Mouse (Mus musculus) heart, embryonic 12.5 days (tissue): ENCODE measurements at regions not wholly inside any gene's neighbourhood (a gene's known extent, or its start where the extent isn't known, plus 50 kb on each side); places are given as distances from the start of the nearest gene placed in this dataset.
A peak's percentile ranks its signal among the peaks of the same experiment; 100 is the strongest.

Source experiments
- ATAC-seq: fragments of 200-750 bp; cut with Nextera tagmentation; 2 replicates; pipeline ENCODE4 v1.8.0; 2017; ENCODE audit warnings: moderate TSS enrichment, moderate library complexity; ENCODE audit not compliant: insufficient number of reproducible peaks, low FRiP score
- H3K27ac ChIP-seq: fragments of 300-500 bp; sonication (generic); 2 replicates; pipeline ENCODE4 v1.5.1; 2016; ENCODE audit warnings: mild to moderate bottlenecking, moderate library complexity; ENCODE audit not compliant: poor library complexity, severe bottlenecking
- H3K27me3 ChIP-seq: fragments of 300-500 bp; sonication (generic); replicated peaks from 2 replicates; pipeline ENCODE4 v1.6.1; 2016; ENCODE audit warnings: mild to moderate bottlenecking, moderate library complexity
- H3K36me3 ChIP-seq: fragments of 300-500 bp; sonication (generic); 2 replicates; pipeline ENCODE4 v1.6.1; 2016; ENCODE audit warnings: mild to moderate bottlenecking, moderate library complexity
- H3K4me1 ChIP-seq: fragments of 300-500 bp; sonication (generic); replicated peaks from 2 replicates; pipeline ENCODE4 v1.6.1; 2016; ENCODE audit warnings: mild to moderate bottlenecking
- H3K4me2 ChIP-seq: fragments of 300-500 bp; sonication (generic); 2 replicates; pipeline ENCODE4 v1.6.1; 2016; ENCODE audit warnings: mild to moderate bottlenecking, moderate library complexity
- H3K4me3 ChIP-seq: fragments of 300-500 bp; sonication (generic); 2 replicates; pipeline ENCODE4 v1.5.1; 2016; ENCODE audit warnings: mild to moderate bottlenecking
- H3K9ac ChIP-seq: fragments of 300-500 bp; sonication (generic); 2 replicates; pipeline ENCODE4 v1.6.1; 2016; ENCODE audit warnings: mild to moderate bottlenecking, moderate library complexity
- H3K9me3 ChIP-seq: fragments of 300-500 bp; sonication (generic); replicated peaks from 2 replicates; pipeline ENCODE4 v1.6.1; 2016; ENCODE audit warnings: mild to moderate bottlenecking, moderate library complexity
- WGBS: fragments of 180-500 bp; shearing (Covaris S2); methylation state at CpG from one replicate; pipeline ENCODE4 v1.1.7; 2016; 5-methylcytosine and 5-hydroxymethylcytosine counted together

DNA sequence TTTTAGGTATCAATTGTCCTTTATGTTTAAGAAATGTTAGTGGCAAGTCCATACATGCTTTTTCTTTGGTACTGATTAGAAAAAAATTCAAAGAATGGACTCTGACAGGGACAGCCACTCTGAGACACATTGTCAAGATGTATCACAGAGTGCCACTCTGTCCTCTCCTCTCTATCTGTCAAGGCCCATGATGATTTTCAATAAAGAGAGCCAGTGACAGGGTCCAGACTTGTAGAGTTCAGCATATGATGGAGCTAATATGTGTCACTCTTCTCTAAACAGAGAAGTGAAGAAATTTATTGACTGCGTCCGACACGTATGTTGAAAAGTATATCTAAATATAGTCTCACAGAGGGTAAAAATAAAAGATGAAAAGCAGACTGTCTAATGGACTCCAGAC, 672.2 kb upstream of the 4930452B06Rik start:
- H3K4me2 ChIP-seq = no peak overlapping the region
- H3K4me1 ChIP-seq = 0 out of 2 replicates have a peak, but pooled peaks cover 9% of the 10 kb centered on the region
- H3K4me3 ChIP-seq = no peak overlapping the region
- H3K9ac ChIP-seq = no peak overlapping the region
- no peak overlapping the region for H3K27ac ChIP-seq
- H3K9me3 ChIP-seq = no peaks in the 10 kb centered on the region
- WGBS = 32% methylated on average over 3 of the region's 3 CpGs
- ATAC-seq = peak; percentile 51; the same call in 1 of the 2 replicates
- no peaks in the 10 kb centered on the region for H3K27me3 ChIP-seq
- H3K36me3 ChIP-seq = no peaks in the 10 kb centered on the region

DNA sequence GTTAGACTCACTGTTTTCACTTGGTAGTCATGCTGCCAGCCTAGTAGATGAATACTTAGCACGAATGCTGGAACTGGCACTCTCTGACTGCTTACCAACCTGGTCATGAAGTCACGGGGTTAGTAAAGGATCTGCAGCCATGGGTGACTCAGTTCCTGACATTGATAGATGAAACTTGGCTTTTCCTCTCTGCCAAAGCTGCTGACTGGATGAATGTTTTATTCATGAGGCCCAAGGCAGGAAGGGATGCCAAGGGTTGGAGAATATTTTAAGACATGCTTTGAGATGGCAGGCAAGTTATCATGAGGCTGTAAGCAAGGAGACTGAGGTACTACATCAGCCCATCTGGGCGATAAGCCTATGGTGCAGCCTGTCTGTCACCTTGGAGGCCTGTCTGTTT, 671.1 kb upstream of the 4930452B06Rik start:
- H3K9me3 ChIP-seq = no peaks in the 10 kb centered on the region
- 70% methylated on average over 3 of the region's 3 CpGs for WGBS
- 0 out of 2 replicates have a peak, but pooled peaks cover 9% of the 10 kb centered on the region for H3K4me1 ChIP-seq
- ATAC-seq = no peak
- H3K27ac ChIP-seq = no peak overlapping the region
- no peak overlapping the region for H3K9ac ChIP-seq
- no peak overlapping the region for H3K4me2 ChIP-seq
- H3K4me3 ChIP-seq = no peak overlapping the region
- H3K27me3 ChIP-seq = no peaks in the 10 kb centered on the region
- H3K36me3 ChIP-seq = no peaks in the 10 kb centered on the region

DNA sequence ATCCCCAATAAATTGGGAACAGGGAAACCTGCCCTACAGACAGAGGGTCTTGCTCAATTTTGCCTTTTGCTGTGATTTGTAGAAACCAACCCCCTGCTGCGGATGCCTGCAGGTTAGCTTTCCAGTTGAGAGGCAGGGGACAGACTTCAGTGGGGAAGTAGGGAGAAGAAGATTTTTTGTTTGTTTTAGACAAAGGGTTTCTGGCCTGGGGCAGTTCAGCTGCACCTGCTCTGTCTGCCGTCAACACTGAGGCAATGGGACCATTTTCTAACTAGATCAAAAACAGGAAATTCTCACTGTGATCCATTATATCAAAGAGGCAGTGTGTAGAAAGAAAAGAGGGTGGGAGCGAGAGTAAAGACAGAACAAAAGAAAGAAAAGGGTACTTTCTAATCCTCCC, 665.6 kb upstream of the 4930452B06Rik start:
- no peak for ATAC-seq
- Histone ChIP-seq H3K27me3 (no peaks in the 10 kb centered on the region), H3K4me3 (no peak overlapping the region), H3K4me1 (no peaks in the 10 kb centered on the region), H3K36me3 (no peaks in the 10 kb centered on the region), H3K27ac (no peak overlapping the region), H3K9ac (no peak overlapping the region), H3K4me2 (no peak overlapping the region), H3K9me3 (no peaks in the 10 kb centered on the region)
- WGBS = 62% methylated on average over 3 of the region's 3 CpGs

DNA sequence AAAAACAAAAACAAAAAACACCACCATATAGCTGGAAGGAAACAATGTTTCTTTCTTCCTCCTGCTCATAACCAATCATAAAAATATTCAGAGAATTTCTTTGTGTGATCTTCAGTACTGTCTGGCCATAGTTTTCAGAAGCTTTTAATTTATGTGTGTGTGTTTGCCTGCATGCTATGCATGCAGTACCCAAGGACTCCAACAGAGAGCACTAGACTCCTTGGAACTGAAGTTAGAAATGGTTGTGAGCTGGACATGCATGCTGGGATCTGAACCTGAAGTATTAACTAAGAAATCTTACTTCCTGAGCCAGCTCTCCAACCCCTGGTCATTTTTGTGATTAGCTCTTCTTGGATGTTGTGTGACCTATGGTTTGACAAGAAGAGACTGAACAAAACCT, 664.7 kb upstream of the 4930452B06Rik start:
- H3K4me3 ChIP-seq = no peak overlapping the region
- no peak overlapping the region for H3K4me2 ChIP-seq
- H3K27ac ChIP-seq = no peak overlapping the region
- H3K9me3 ChIP-seq = no peaks in the 10 kb centered on the region
- no peaks in the 10 kb centered on the region for H3K36me3 ChIP-seq
- H3K27me3 ChIP-seq = no peaks in the 10 kb centered on the region
- H3K4me1 ChIP-seq = no peaks in the 10 kb centered on the region
- no peak overlapping the region for H3K9ac ChIP-seq
- ATAC-seq = no peak

DNA sequence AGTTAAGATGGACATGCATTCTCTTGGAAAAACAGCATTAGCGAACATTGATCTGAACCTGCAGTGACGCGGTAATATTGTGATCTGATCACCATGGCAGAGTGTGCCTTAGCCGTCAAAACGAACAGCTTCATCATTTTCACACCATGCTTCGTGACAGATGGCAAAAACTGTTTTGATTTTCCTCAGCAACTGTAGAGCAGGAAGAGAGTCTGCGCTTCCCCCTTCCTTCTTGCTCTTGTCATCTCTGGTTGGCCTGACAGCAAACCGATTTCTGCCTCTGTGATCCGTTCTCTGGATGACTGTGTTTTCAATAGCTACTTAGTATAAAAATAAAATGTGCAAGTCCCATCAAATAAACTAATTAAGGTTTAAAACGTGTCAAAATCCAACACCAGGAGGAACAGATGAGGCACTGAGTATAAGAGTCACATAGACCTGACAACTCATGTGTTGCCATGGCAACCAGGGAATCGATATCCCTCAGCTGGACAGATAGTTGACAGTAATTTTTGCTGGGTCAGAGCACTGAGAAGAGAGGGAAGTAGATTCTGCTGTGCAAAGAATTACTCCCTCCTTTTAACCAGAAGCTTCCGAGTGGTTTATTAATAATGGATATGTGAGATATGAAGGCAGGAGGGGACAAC, 663.9 kb upstream of the 4930452B06Rik start:
- Histone ChIP-seq H3K9me3 (no peaks in the 10 kb centered on the region), H3K4me2 (no peak overlapping the region), H3K27me3 (no peaks in the 10 kb centered on the region), H3K4me1 (no peaks in the 10 kb centered on the region), H3K27ac (no peak overlapping the region), H3K36me3 (no peaks in the 10 kb centered on the region), H3K4me3 (no peak overlapping the region), H3K9ac (no peak overlapping the region)
- no peak for ATAC-seq
- WGBS = 84% methylated on average over 12 of the region's 12 CpGs

DNA sequence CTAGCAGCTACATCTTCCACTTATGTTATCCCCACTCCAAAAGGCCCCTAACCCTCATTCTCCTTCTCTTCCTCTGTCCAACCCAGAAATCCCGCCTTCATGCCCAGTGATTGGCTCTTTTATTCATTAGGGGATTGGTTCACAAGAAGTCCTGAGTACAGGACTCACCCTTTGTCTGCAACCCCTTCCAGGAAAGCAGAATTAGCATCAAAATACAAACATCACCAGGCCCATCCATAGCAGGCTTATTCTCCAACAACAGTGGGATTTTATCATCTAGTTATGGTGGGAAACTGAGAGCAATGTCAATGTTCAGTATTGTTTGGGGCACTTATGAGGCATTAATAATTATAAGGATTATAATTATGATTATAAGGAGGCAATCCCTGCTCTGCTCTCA, 661.3 kb upstream of the 4930452B06Rik start:
- no peaks in the 10 kb centered on the region for H3K9me3 ChIP-seq
- 65% methylated on average over 1 of the region's 1 CpGs for WGBS
- no peak overlapping the region for H3K4me3 ChIP-seq
- H3K27me3 ChIP-seq = no peaks in the 10 kb centered on the region
- H3K27ac ChIP-seq = no peak overlapping the region
- no peak overlapping the region for H3K4me2 ChIP-seq
- H3K36me3 ChIP-seq = no peaks in the 10 kb centered on the region
- H3K9ac ChIP-seq = no peak overlapping the region
- H3K4me1 ChIP-seq = no peaks in the 10 kb centered on the region
- no peak for ATAC-seq

DNA sequence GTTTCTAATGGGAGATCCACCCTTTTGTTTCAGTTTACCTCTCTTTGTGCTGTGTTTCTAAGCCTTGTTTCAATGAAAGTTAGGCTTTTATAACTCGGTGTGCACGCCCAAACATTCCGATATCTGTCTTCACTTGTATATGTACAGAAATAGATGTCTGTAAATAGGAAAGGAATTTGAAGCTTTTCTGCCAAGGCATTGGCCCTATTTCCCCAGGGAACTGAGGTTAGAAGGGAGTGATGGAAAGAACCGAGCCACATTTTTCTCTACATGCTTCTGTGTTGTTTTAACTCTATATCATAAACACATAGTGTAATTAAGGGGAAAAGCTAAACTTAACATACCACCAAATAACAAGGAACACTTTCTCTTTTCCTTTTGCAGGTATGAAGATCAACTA, 653.8 kb upstream of the 4930452B06Rik start:
- H3K27me3 ChIP-seq = no peaks in the 10 kb centered on the region
- H3K27ac ChIP-seq = no peak overlapping the region
- ATAC-seq = no peak
- H3K9me3 ChIP-seq = no peaks in the 10 kb centered on the region
- no peak overlapping the region for H3K9ac ChIP-seq
- no peak overlapping the region for H3K4me3 ChIP-seq
- H3K36me3 ChIP-seq = no peaks in the 10 kb centered on the region
- H3K4me1 ChIP-seq = peaks cover 4% of the 10 kb centered on the region; the same call in 1 of the 2 replicates
- no peak overlapping the region for H3K4me2 ChIP-seq
- WGBS = 54% methylated on average over 4 of the region's 4 CpGs

DNA sequence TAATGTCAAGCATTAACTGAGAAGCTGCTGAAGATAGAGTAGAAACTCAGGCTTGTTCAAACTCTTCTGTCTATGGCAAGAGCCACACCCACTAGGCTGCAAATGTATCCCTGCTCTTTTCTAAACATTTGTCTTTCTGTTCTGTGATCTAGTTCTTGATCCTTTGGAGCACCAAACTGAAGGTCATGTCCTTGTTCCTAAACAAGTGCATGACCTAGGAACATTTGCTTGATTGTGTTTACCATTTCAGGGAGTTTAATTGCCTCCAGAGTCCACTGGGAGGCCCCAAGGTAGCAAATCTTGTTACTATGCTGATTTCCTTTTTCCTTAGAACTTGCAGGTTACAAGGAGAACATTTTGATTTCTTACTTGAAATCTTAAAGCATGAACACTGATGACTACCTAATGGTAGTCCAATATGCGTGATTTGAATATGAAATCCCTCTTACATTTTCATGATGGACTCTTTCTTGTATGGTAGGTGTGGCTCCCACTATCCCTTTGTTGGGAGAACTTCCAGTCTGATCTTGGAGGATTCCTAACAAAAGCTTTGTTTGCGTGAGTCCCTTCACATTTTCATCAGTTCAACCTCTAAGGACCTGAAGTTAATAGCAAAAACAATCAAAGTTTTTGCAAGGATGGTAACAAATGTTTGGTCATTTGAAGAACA, 652.9 kb upstream of the 4930452B06Rik start:
- no peak for ATAC-seq
- Histone ChIP-seq H3K27me3 (no peaks in the 10 kb centered on the region), H3K4me2 (no peak overlapping the region), H3K9ac (no peak overlapping the region), H3K36me3 (no peaks in the 10 kb centered on the region), H3K4me1 (peaks cover 4% of the 10 kb centered on the region; the same call in 1 of the 2 replicates), H3K4me3 (no peak overlapping the region), H3K9me3 (no peaks in the 10 kb centered on the region), H3K27ac (no peak overlapping the region)
- 86% methylated on average over 2 of the region's 2 CpGs for WGBS

DNA sequence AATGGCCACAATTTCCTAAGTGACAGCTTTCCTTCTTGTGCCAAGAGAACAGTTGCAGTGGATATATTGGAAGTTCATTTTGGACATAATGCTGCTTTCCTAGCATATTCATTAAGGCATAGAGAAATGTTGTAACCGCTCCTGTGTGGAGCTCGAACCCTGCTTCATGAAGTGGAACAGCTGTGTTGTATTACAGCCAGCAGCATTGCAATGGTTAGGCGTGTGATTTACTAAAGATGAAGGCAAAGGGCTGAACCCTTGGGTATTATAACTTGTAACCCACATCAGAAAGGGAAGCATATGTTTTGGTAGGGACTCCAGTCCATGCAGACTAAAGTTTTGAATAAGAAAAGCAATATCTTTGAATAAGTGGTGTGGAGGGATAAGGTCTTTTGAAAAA, 649.2 kb upstream of the 4930452B06Rik start:
- H3K4me1 ChIP-seq = peaks cover 4% of the 10 kb centered on the region; the same call in 1 of the 2 replicates
- WGBS = 75% methylated on average over 3 of the region's 3 CpGs
- no peaks in the 10 kb centered on the region for H3K9me3 ChIP-seq
- H3K9ac ChIP-seq = no peak overlapping the region
- no peak overlapping the region for H3K27ac ChIP-seq
- no peak overlapping the region for H3K4me3 ChIP-seq
- H3K27me3 ChIP-seq = no peaks in the 10 kb centered on the region
- ATAC-seq = no peak
- no peak overlapping the region for H3K4me2 ChIP-seq
- H3K36me3 ChIP-seq = no peaks in the 10 kb centered on the region

DNA sequence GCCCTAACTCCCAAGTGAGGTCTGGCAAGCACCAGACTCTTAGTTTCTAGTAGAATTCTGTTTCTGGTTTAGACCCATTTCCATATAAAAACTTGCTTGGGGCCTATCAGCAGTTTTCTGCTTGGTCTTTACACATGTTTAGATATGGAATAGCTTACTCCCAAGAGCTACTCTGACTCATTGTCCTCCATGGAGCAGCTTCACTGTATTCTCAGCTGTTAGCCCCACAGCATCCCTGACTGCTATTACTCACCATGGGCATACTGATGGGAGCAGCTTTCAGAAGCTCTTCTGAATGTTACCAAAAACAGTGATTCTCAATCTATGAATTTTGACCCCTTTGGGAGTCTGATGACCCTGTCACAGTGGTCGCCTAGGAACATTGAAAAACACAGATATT, 630.1 kb upstream of the 4930452B06Rik start:
- ATAC-seq = no peak
- no peak overlapping the region for H3K27ac ChIP-seq
- 75% methylated on average over 1 of the region's 1 CpGs for WGBS

DNA sequence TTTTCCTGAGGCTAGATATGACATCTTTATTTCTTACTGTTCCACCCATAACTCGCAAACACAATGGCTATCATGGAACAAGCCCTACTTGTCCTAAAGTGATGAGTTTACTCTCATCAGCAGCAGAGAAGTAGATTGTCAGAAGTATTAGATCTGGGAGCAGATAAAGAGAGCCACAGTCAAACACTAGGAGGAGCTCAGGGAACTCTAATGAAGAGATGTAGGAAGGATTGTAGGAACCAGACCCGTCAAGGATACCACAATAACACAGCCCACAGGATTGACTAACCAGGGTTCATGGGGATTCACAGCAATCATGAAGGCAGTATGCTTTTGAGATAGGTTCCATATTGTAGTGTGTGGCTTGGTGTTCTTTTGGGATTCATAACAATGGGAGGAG, 628.5 kb upstream of the 4930452B06Rik start:
- H3K4me1 ChIP-seq = no peaks in the 10 kb centered on the region
- H3K27ac ChIP-seq = no peak overlapping the region
- no peaks in the 10 kb centered on the region for H3K27me3 ChIP-seq
- H3K4me3 ChIP-seq = no peak overlapping the region
- H3K4me2 ChIP-seq = no peak overlapping the region
- no peak for ATAC-seq
- H3K36me3 ChIP-seq = no peaks in the 10 kb centered on the region
- no peak overlapping the region for H3K9ac ChIP-seq
- WGBS = 72% methylated on average over 2 of the region's 2 CpGs
- H3K9me3 ChIP-seq = no peaks in the 10 kb centered on the region

More for the DNA sequence above, 630.1 kb upstream of the 4930452B06Rik start:
- Histone ChIP-seq H3K27me3 (no peaks in the 10 kb centered on the region), H3K4me3 (no peak overlapping the region), H3K9me3 (no peaks in the 10 kb centered on the region), H3K4me2 (no peak overlapping the region), H3K9ac (no peak overlapping the region), H3K36me3 (no peaks in the 10 kb centered on the region), H3K4me1 (no peaks in the 10 kb centered on the region)

DNA sequence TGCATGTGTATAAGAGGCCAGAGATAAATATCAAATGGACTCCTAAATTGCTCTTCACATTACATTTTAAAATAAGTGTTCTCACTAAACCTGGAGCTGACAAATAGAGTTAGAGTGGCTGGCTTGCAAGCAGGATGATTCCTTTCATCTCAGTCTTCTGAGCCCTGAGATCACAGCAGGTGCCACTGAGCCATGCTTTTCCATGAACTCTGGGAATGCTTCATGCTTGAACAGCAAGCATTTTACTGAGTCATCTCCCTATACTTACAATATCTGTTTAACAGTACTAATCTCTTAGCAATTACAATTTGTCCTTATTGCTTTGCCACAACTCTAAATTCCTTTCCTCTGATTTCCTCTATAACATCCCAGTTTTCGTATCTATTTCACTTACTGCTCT, 622.1 kb upstream of the 4930452B06Rik start:
- WGBS = 75% methylated on average over 1 of the region's 1 CpGs
- H3K36me3 ChIP-seq = no peaks in the 10 kb centered on the region
- no peaks in the 10 kb centered on the region for H3K27me3 ChIP-seq
- H3K4me1 ChIP-seq = no peaks in the 10 kb centered on the region
- no peak overlapping the region for H3K4me3 ChIP-seq
- no peaks in the 10 kb centered on the region for H3K9me3 ChIP-seq
- no peak overlapping the region for H3K9ac ChIP-seq
- H3K4me2 ChIP-seq = no peak overlapping the region
- H3K27ac ChIP-seq = no peak overlapping the region
- ATAC-seq = no peak
